Mouse (Mus musculus): ENCODE results near the gene Taf1d.
"Not testable (repeated sequence)": the region's sequence is repeated elsewhere in the genome, so short reads cannot be mapped to it uniquely, and the experiment has no call there.

Gene Taf1d

GRCm38 (mm10) chr9:15305503-15306397 is at the start of gene Taf1d:
Taf1d (plus strand) TSS chr9:15306214.
- DNase-seq (ENCODE audit: low read depth) = peak; percentile 90

- DNase-seq (ENCODE audit: low read depth) = no peak
These were observed 49.8 kb upstream of the Taf1d start for GRCm38 (mm10) chr9:15256214-15256613.

DNA sequence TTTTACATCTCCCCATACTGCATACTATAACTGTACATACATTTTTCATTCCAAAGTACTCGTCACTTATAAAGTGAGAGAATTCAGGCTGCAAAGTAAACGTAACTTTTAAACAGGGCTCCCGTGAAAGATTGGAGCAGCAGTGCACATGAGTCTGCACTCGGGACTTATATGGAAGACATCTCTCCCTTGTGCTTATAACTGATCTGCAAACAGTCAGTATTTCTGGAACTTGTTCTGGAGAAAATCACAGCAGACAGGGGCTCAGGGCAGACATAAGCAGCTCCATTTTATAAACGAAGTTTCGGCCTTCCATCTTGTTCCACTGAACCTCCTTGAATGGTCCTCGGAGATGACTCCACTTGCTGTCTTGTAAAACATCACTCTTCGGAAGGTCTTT is 44.0 kb upstream of the Taf1d start:
- no peak for DNase-seq (ENCODE audit: low read depth)

GRCm38 (mm10) chr9:15263487-15263886 is 42.5 kb upstream of the Taf1d start:
- DNase-seq (ENCODE audit: low read depth) = no peak

DNA sequence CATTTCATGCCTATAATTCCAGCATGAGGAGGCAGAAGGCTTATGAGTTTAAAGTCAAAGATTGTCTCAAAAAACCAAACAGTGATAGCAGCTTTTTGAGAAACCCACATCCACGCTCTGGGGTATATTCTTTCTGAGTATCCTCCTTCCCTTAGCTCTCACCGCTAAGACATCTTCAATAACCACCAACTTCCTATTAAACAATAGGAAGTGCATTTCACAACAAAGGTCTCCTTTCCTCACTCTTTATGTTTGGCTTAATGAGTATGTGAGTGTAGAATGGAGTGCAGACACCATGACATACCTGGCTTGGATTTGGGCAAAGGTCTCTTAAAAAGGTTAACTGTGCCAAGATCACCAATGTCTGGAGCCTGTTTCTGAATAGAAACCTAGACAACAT is 32.0 kb upstream of the Taf1d start:
- DNase-seq (ENCODE audit: low read depth) = no peak

GRCm38 (mm10) chr9:15276855-15277254 is 29.2 kb upstream of the Taf1d start:
- no peak for DNase-seq (ENCODE audit: low read depth)

GRCm38 (mm10) chr9:15278343-15278742 is 27.7 kb upstream of the Taf1d start:
- DNase-seq (ENCODE audit: low read depth) = no peak

- no peak for DNase-seq (ENCODE audit: low read depth)
These were observed 26.8 kb upstream of the Taf1d start for GRCm38 (mm10) chr9:15279139-15279648.

- DNase-seq (ENCODE audit: low read depth) = peak; percentile 91
These were observed 26.1 kb upstream of the Taf1d start, which contains the start of gene Med17 for GRCm38 (mm10) chr9:15279649-15280490. Med17 (minus strand) TSS chr9:15279931.

DNA sequence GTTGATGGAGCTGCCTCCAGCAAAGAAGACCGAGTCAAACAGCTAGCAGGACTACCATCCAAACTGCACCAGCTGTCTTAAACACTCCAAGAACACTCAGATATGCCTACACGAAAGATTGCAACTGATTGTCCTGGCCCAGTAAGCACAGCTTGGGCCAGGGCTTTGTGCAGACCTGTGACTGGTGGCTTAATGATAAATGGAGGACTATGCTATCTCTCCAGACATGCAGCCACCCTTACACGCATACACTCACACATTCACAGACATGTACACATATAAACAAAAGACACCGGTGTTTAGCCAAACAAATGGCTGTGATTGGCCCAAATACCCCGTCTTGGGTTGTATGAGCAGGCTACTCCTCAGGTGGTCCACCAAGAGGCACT is 25.5 kb upstream of the Taf1d start:
- no peak for DNase-seq (ENCODE audit: low read depth)

DNA sequence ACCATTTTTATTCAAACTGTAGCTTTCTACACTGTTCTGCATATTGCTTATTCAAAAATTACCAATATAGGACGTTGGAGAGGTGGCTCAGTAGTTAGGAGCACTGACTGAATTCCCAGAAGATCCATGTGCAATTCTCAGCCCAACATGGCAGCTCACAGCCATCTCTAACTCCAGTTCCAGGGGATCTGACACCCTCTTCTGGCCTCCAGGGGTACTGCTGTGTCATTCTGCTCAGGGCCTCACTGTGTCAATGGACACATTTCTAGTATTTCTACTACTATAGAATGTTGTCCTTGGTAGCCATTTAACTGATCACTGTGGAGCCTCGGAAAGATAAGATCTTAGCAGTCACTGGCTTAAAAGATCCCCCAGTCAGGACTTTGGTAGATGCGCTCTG is 20.6 kb upstream of the Taf1d start:
- no peak for DNase-seq (ENCODE audit: low read depth)

- DNase-seq (ENCODE audit: low read depth) = no peak
These were observed 18.2 kb upstream of the Taf1d start for GRCm38 (mm10) chr9:15287846-15288245.

GRCm38 (mm10) chr9:15288402-15288801 is 17.6 kb upstream of the Taf1d start:
- DNase-seq (ENCODE audit: low read depth) = no peak

DNA sequence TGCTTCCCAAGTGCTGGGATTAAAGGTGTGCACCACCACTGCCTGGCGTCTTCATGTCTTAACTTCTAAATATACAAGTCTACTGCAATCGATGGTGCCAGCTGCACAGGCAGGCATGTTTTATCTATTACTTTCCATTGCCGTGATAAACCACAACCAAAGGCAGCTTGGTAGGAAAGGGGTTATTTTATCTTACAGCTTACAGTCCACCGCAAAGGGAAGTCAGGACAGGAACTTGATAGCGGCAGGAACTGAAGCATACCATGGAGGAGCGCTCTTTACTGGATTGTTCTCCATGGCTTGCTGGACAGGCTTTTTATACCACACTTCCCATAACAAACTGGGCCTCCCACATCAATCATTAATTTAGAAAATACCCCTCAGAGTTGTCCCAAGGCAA is 16.8 kb upstream of the Taf1d start:
- peak; percentile 54 for DNase-seq (ENCODE audit: low read depth)

DNA sequence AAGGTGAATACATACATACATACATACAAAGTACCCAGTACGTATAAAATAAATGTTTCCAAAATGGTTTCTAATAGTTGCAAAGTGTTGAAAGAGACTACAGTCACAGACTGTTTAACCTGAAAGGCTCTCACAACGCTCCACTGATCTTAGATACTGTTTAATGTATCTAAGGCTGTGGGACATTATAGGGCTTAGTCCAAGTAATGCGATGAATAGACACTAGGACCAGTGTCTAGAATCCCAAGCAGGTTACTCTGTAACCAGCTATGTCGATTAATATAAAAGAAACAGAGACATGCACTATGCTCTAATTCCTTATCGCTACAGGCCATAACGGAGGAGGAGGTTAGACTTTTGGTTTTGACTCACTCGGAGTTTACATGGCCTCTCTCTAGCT is 8.9 kb upstream of the Taf1d start:
- DNase-seq (ENCODE audit: low read depth) = no peak

GRCm38 (mm10) chr9:15298451-15298850 is 7.6 kb upstream of the Taf1d start:
- no peak for DNase-seq (ENCODE audit: low read depth)

DNA sequence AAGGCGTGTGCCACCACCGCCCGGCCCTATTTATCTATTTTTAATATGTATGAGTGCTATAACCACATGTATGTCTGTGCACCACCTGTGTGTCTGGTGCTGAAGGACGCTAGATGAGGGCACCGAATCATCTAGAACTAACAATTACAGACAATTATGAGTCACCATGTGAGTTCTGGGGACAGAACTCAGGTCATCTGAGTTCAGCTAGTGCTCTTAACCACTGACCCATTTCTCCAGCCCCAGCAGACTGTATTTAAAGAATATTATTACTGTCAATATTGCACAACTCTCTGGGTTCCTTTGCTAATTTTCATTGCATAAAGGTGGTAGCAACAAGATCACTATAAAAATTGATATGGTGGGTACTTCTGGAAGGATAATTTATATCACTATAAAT is 6.0 kb upstream of the Taf1d start:
- DNase-seq (ENCODE audit: low read depth) = no peak

DNA sequence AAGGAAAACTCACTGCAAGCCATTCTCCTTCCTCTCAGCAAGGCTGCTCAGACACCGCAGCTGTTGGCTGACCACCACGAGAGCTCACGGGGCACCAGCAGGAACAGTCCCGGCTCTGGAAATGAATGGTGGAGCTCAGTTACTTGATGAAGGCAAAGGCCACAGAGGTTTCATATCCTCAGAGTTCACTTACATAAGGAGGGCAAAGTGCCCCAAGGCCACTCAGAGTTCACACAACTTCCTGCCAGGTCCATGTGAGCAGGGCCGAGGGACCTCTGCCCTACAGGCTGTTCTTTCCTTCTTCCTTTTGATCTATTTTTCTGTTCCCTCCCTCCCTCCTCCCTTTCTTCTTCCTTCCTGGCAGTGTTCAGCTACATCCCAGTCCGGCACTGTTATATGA is 4.6 kb upstream of the Taf1d start:
- DNase-seq (ENCODE audit: low read depth) = no peak

- DNase-seq (ENCODE audit: low read depth) = not testable (repeated sequence)
These were observed 4.0 kb upstream of the Taf1d start for GRCm38 (mm10) chr9:15302006-15302405.

DNA sequence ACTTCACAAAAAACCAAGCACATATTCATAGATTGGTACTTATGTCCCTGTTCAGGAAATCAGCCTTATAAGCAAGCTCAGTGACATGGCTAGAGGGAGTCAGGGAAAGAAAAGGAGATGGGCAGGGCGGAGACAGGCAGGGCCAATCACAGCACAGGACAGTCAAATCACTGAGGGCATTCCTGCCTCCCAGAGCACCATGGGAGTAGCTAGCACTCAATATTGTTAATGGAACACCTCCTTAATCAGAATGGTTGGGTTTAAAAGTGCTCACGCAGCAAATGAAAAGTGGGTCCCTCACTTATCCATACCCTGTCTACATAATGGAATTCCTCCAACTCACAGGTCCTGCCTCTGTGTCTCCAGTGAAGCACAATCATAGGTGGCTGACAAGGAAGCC is 3.1 kb upstream of the Taf1d start:
- no peak for DNase-seq (ENCODE audit: low read depth)

GRCm38 (mm10) chr9:15306398-15307119 is 545 bp downstream of the Taf1d start, which contains the start of gene 4931406C07Rik:
4931406C07Rik (minus strand) TSS chr9:15306448.
- DNase-seq (ENCODE audit: low read depth) = no peak

DNA sequence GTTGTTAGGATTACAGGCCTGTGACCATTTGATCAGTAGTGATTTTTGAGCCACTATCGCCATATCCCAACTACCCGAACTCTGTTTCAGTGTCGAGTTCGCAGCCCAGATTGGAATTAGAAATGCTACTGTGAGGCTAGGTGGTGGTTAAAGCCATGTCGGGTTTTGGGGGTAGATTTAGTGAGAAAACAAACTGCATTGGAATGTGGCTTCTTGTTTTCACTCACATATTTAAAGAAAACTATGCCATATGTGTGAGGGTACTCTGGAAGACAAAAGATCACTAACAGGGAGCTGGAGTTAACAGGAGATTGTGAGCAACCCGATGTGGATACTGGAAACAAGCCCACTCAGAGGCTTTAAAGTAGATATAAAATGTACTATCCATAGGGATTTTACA is 1.2 kb downstream of the Taf1d start:
- DNase-seq (ENCODE audit: low read depth) = no peak

Measured in c-Kit-positive CD71-negative TER-119-negative erythroid progenitor cells, embryonic 14.5 days (primary cell).